In genomic region chr1:179373911-179374310, GRCm38 (mm10) we compare ENCODE assay signal across 18 mouse cellular contexts.
"Had no signal": no experiment of that assay in that cellular context is flagged by ENCODE, and none has a peak within 500 bp of the region (broad histone marks: within the 10 kb centered on the region; RNA-seq: fewer than 3 reads in every experiment).

No protein-coding gene starts in this region.

- H3K4me2 ChIP-seq: lung, embryonic 14.5 days; midbrain, embryonic 12.5 days; neural tube, embryonic 13.5 days; neural tube, embryonic 15.5 days had no signal

- H3K4me1 ChIP-seq: midbrain, embryonic 10.5 days; midbrain, embryonic 12.5 days had no signal

- H3K27ac ChIP-seq: midbrain, embryonic 10.5 days; midbrain, embryonic 12.5 days; neural tube, embryonic 13.5 days; neural tube, embryonic 15.5 days had no signal

- H3K9ac ChIP-seq: lung, embryonic 14.5 days; midbrain, embryonic 12.5 days; neural tube, embryonic 13.5 days; neural tube, embryonic 15.5 days had no signal

- H3K27me3 ChIP-seq: midbrain, embryonic 12.5 days; neural tube, embryonic 13.5 days; neural tube, embryonic 15.5 days had no signal

- H3K4me3 ChIP-seq: midbrain, embryonic 10.5 days; midbrain, embryonic 12.5 days; myocyte; neural tube, embryonic 13.5 days; neural tube, embryonic 15.5 days had no signal

- H3K9me3 ChIP-seq: midbrain, embryonic 12.5 days; neural tube, embryonic 13.5 days; neural tube, embryonic 15.5 days had no signal

- ATAC-seq: midbrain, embryonic 16.5 days had no signal

- DNase-seq: lung, adult 18-20 months; lung, embryonic 14.5 days; lung, postnatal 10 days; lung, postnatal 4 days; midbrain, embryonic 14.5 days; retina, postnatal 1 day; right cerebral cortex, postnatal 25 days; right cerebral cortex, postnatal 4 days; spleen, adult 18-20 months; thymus, adult 18-20 months; thymus, postnatal 14 days; thymus, postnatal 36 days had no signal

- H3K36me3 ChIP-seq: midbrain, embryonic 12.5 days; neural tube, embryonic 13.5 days; neural tube, embryonic 15.5 days had no signal
